Mouse (Mus musculus): Measurements from ENCODE around the gene Tfap2e.

DNA sequence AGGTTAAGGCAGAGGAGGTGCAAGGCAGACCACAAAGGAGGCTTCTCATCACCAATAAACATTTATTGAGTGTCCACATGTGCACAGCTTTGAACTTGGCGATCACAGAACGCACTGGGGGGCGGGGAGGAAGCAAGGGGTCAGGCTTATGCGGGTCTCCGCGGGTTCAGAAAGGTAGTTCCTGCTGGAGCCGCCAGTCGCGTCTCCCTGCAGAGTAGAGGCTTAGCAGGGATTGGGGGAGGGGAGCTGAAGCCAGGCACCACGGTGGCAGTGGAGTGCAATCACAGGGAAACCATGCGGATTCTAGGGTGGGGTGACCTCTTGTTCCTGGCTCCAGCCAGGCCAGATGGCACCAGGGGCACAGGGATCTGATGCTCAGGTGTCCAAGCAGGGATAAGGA lies 7.7 kb upstream of the Tfap2e start:
- TF ChIP-seq POLR2A (IDR thresholded peaks at IDR 0.05; ENCODE audit: borderline replicate concordance, extremely low read depth, low read depth, low read length) (no peak), CTCF (IDR thresholded peaks at IDR 0.05; ENCODE audit: insufficient read depth, low read length) (no peak)
